Mouse (Mus musculus) CH12.LX (cell line): Measurements from ENCODE around the gene Rps24. TPM values are rescaled to one million over a fixed set of nuclear protein-coding genes. Genes with fewer than 3 reads are reported as not detected.
"Not testable (repeated sequence)": the region's sequence is repeated elsewhere in the genome, so short reads cannot be mapped to it uniquely, and the experiment has no call there.

Experiments used
- DNase-seq: peaks from one replicate; pipeline ENCODE4 v3.0.0-alpha.2; 2013; ENCODE audit errors: extremely low read depth
- H3K27ac ChIP-seq: 2 replicates; pipeline ENCODE4 v1.5.1; 2012; ENCODE audit warnings: low read depth, mild to moderate bottlenecking, control low read depth, moderate library complexity; ENCODE audit not compliant: insufficient read depth
- H3K27me3 ChIP-seq: replicated peaks from 2 replicates; pipeline ENCODE3; 2012; ENCODE audit warnings: inconsistent platforms
- H3K36me3 ChIP-seq, 2 experiments: replicated peaks in 1 of 2; 2 replicates each; pipeline versions ENCODE3 to v1.6.1; 2012; ENCODE audit warnings: inconsistent platforms in 1 of 2, low read length in 1 of 2, mild to moderate bottlenecking in 1 of 2, mixed read lengths in 1 of 2, moderate library complexity in 1 of 2; ENCODE audit not compliant: control insufficient read depth in 1 of 2, insufficient read depth in 1 of 2
- H3K4me1 ChIP-seq, 2 experiments: 2 replicates each; pipeline ENCODE4 v1.6.1; 2012; ENCODE audit warnings: inconsistent platforms in 1 of 2, moderate library complexity in 1 of 2; ENCODE audit not compliant: insufficient read depth in 2 of 2, control insufficient read depth in 1 of 2
- H3K4me2 ChIP-seq: 2 replicates; pipeline ENCODE4 v1.6.1; 2012; ENCODE audit warnings: low read depth, mild to moderate bottlenecking, control low read depth; ENCODE audit not compliant: poor library complexity, insufficient read depth, severe bottlenecking
- H3K4me3 ChIP-seq, 3 experiments: fragments of 150-350 bp in 1 of 3; sonication (generic) in 1 of 3; replicated peaks in 1 of 3; 2 replicates each; pipeline versions ENCODE3 to v1.5.1; 2011 to 2012; ENCODE audit warnings: low read depth in 2 of 3, low read length in 2 of 3, mild to moderate bottlenecking in 2 of 3, moderate library complexity in 2 of 3, control low read depth in 1 of 3, improper control_type of control experiment in 1 of 3, inconsistent platforms in 1 of 3, mixed read lengths in 1 of 3; ENCODE audit not compliant: poor library complexity in 1 of 3
- H3K79me2 ChIP-seq: replicated peaks from 2 replicates; pipeline ENCODE4 v1.6.1; 2012; ENCODE audit warnings: mild to moderate bottlenecking, moderate library complexity; ENCODE audit not compliant: control insufficient read depth, poor library complexity, insufficient read depth, severe bottlenecking; ENCODE audit errors: extremely low read depth
- H3K9ac ChIP-seq: 2 replicates; pipeline ENCODE4 v1.6.1; 2012; ENCODE audit warnings: low read depth, mild to moderate bottlenecking, control low read depth, moderate library complexity; ENCODE audit not compliant: insufficient read depth
- H3K9me3 ChIP-seq: replicated peaks from 2 replicates; pipeline ENCODE3; 2012; ENCODE audit warnings: low read length, inconsistent platforms, mixed read lengths
- E2F4 ChIP-seq: IDR thresholded peaks from 2 replicates; pipeline ENCODE4 v1.6.1; 2011; ENCODE audit warnings: low read depth, low read length, improper control_type of control experiment; ENCODE audit not compliant: insufficient replicate concordance
- EP300 ChIP-seq: IDR thresholded peaks from 2 replicates; pipeline ENCODE4 v1.6.1; 2011; ENCODE audit warnings: low read length, improper control_type of control experiment
- MAFK ChIP-seq: IDR thresholded peaks from 2 replicates; pipeline ENCODE4 v1.6.1; 2011; ENCODE audit warnings: low read length, improper control_type of control experiment; ENCODE audit not compliant: insufficient replicate concordance
- NRF1 ChIP-seq: IDR thresholded peaks from 2 replicates; pipeline ENCODE4 v1.6.1; 2014; ENCODE audit warnings: low read depth, mild to moderate bottlenecking, inconsistent platforms, low read length, improper control_type of control experiment, moderate library complexity
- RAD21 ChIP-seq: IDR thresholded peaks from 2 replicates; pipeline ENCODE4 v1.6.1; 2011; ENCODE audit warnings: low read depth, mild to moderate bottlenecking, low read length, improper control_type of control experiment, moderate library complexity
- RCOR1 ChIP-seq: conservative IDR thresholded peaks from 2 replicates; pipeline ENCODE4 v1.6.1; 2012; ENCODE audit warnings: low read depth, mild to moderate bottlenecking, inconsistent platforms, low read length, improper control_type of control experiment
- TBP ChIP-seq: conservative IDR thresholded peaks from 2 replicates; pipeline ENCODE4 v1.6.1; 2011; ENCODE audit warnings: low read depth, low read length, improper control_type of control experiment
- USF1 ChIP-seq: IDR thresholded peaks from 2 replicates; pipeline ENCODE4 v1.6.1; 2014; ENCODE audit warnings: low read depth, mild to moderate bottlenecking, inconsistent platforms, low read length, improper control_type of control experiment
- ZC3H11A ChIP-seq: IDR thresholded peaks from 2 replicates; pipeline ENCODE4 v1.6.1; 2012; ENCODE audit warnings: low read depth, mild to moderate bottlenecking, inconsistent platforms, low read length, improper control_type of control experiment
- ZNF384 ChIP-seq: IDR thresholded peaks from 2 replicates; pipeline ENCODE4 v1.6.1; 2012; ENCODE audit warnings: low read depth, low read length, improper control_type of control experiment, inconsistent platforms
- dilution Hi-C: fragments of 300-500 bp; cut with MboI; formaldehyde crosslinking; loops from 2 replicates; pipeline ENCODE4 v1.14.3; 2020; ENCODE audit warnings: low sequenced_read_pairs; ENCODE audit not compliant: extremely low pct_unique_long_range_greater_than_20kb, extremely low pct_ligation_motif_present
- in situ Hi-C: fragments of 300-500 bp; cut with MboI; formaldehyde crosslinking; loops from 3 replicates; pipeline ENCODE4 v1.14.3; 2019; ENCODE audit warnings: low sequenced_read_pairs, low pct_ligation_motif_present, low pct_unique_long_range_greater_than_20kb, mixed read lengths
- polyA plus RNA-seq: library from polyadenylated mRNA; unstranded; fragments of >175 nt; gene quantifications from 2 replicates; pipeline ENCODE4 v1.2.1, GENCODE M21; 2012; ENCODE audit warnings: low read depth; ENCODE audit not compliant: insufficient read length
- total RNA-seq, 2 experiments: library from RNA; depleted of rRNA; stranded (reverse); fragments of 300-350 nt in 1 of 2; fragments of >200 nt in 1 of 2; gene quantifications; 2 replicates each; pipeline ENCODE4 v1.2.3; 2012 to 2014

Rps24 gene
- total and polyA plus RNA-seq, 3 experiments = 2,823 to 7,430 (median 3,420) TPM

- H3K9ac ChIP-seq = no peak overlapping the region
- H3K79me2 ChIP-seq = no peaks in the 10 kb centered on the region
- peak; percentile 73 for DNase-seq
- TF ChIP-seq EP300 = 0 out of 2 replicates have a peak, but pooled peaks have one; percentile 40
- TF ChIP-seq MAFK = no peak
- dilution Hi-C loops = no loop called here
- H3K9me3 ChIP-seq = no peaks in the 10 kb centered on the region
- in situ Hi-C loops = no loop called here
- H3K36me3 ChIP-seq = peaks cover 87 to 95% of the 10 kb centered on the region in 2 experiments
- no peaks in the 10 kb centered on the region for H3K27me3 ChIP-seq
- no peak overlapping the region for H3K27ac ChIP-seq
- peaks cover 0 to 38% of the 10 kb centered on the region in 2 experiments; a peak in 2 of 4 replicates for H3K4me1 ChIP-seq
- H3K4me3 ChIP-seq = no peak overlapping the region
- no peak overlapping the region for H3K4me2 ChIP-seq
Observed at GRCm38 (mm10) chr14:24458191-24458590, 28.7 kb upstream of the Rps24 start.

- Histone ChIP-seq H3K4me2 (no peak overlapping the region), H3K9ac (no peak overlapping the region), H3K4me3 (no peak overlapping the region), H3K27me3 (no peaks in the 10 kb centered on the region), H3K4me1 (no peaks in the 10 kb centered on the region), H3K9me3 (no peaks in the 10 kb centered on the region), H3K27ac (no peak overlapping the region), H3K36me3 (peaks cover 79 to 97% of the 10 kb centered on the region in 2 experiments), H3K79me2 (no peaks in the 10 kb centered on the region)
- no peak for TF ChIP-seq E2F4
- no peak for TF ChIP-seq ZC3H11A
- no peak for TF ChIP-seq EP300
- dilution Hi-C loops (no loop called here), in situ Hi-C loops (no loop called here)
- no peak for DNase-seq
Observed at GRCm38 (mm10) chr14:24468806-24469205, 18.1 kb upstream of the Rps24 start.

GRCm38 (mm10) chr14:24486241-24486767, 621 bp upstream of the Rps24 start:
- Histone ChIP-seq H3K4me2 (peak overlapping the region; percentile 85), H3K79me2 (peaks cover 28% of the 10 kb centered on the region), H3K4me1 (peaks cover 6 to 17% of the 10 kb centered on the region in 2 experiments), H3K36me3 (peaks cover 26 to 42% of the 10 kb centered on the region in 2 experiments), H3K9ac (peak overlapping the region; percentile 96), H3K9me3 (no peaks in the 10 kb centered on the region), H3K4me3 (peak overlapping the region; percentile 65 to 91 (median 87)), H3K27me3 (no peaks in the 10 kb centered on the region), H3K27ac (no peak overlapping the region)
- TF ChIP-seq RAD21 (no peak), NRF1 (0 out of 2 replicates have a peak, but pooled peaks have one; percentile 0), USF1 (no peak), ZNF384 (0 out of 2 replicates have a peak, but pooled peaks have one; percentile 13), EP300 (no peak), E2F4 (no peak), TBP (no peak), RCOR1 (no peak)
- in situ Hi-C loops (loop anchor here (25.0 kb wide), 2 partner anchors 976 to 1126 kb away; partner anchors contain the start of gene Zmiz1), dilution Hi-C loops (no loop called here)
- DNase-seq = no peak

- dilution Hi-C loops, H3K27ac ChIP-seq, H3K9ac ChIP-seq, H3K9me3 ChIP-seq, H3K4me3 ChIP-seq, DNase-seq, H3K27me3 ChIP-seq, H3K4me2 ChIP-seq: not testable (repeated sequence)
- in situ Hi-C loops = loop anchor here (25.0 kb wide), 2 partner anchors 973 to 1123 kb away; partner anchors contain the start of gene Zmiz1
- Histone ChIP-seq H3K36me3 (peaks cover 26 to 40% of the 10 kb centered on the region in 2 experiments), H3K79me2 (peaks cover 62% of the 10 kb centered on the region), H3K4me1 (peaks cover 6 to 30% of the 10 kb centered on the region in 2 experiments)
Observed at GRCm38 (mm10) chr14:24489772-24490171, 2.8 kb downstream of the Rps24 start.
